Mouse (Mus musculus): ENCODE measurements around the gene Shd.
"Not testable (repeated sequence)": the region's sequence is repeated elsewhere in the genome, so short reads cannot be mapped to it uniquely, and the experiment has no call there.

Shd gene

DNA sequence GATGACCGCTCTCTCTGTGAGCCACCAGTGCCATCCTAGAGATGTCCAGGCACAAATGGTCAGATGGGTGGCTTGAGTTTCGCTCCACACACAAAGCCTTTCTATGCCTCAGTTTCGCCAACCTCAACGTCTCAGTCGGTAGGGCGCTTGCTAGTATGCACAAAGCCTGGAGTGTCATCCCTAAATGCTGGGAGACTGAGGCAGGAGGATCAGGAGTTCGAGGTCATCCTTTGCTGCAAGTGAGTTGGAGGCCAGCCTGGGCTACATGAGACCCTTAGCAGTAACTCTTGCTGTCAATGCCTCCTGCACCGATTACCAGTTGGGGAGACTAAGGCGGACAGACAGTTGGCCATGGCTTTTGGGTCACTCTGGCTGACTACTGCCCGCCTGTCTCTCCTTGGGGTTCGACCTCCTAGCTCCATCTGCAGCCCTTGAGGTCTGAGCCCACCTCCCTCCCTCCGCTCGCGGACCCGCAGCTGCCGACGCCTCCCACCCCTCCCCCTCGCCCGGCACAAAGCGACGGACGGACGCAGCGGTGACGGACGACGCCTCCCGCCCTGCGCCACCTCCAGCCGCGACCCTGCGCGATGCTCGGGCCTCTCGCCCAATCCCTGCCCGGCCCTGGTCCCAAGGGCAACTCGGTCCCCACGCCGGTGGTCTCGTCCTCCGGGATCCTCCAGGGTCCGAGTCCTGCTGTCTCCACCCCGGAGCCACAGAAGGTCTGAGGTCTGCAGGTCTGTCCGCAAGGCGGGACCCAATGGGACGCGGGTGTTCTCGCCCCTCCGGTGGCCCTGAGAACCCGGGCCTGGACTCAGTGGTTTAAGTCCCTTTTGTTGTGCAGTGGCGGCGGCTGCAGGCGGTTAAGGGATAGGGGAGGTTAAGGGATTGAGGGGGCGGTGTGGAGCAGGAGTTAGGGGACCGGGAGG, at the start of gene Shd:
Gene Shd (plus strand): TSS at position 502 of the 926 bp plus-strand sequence.
- ATAC-seq (ENCODE audit: insufficient number of reproducible peaks, low FRiP score, low TSS enrichment): 0 out of 2 replicates have a peak, but pooled peaks have one; percentile 36

DNA sequence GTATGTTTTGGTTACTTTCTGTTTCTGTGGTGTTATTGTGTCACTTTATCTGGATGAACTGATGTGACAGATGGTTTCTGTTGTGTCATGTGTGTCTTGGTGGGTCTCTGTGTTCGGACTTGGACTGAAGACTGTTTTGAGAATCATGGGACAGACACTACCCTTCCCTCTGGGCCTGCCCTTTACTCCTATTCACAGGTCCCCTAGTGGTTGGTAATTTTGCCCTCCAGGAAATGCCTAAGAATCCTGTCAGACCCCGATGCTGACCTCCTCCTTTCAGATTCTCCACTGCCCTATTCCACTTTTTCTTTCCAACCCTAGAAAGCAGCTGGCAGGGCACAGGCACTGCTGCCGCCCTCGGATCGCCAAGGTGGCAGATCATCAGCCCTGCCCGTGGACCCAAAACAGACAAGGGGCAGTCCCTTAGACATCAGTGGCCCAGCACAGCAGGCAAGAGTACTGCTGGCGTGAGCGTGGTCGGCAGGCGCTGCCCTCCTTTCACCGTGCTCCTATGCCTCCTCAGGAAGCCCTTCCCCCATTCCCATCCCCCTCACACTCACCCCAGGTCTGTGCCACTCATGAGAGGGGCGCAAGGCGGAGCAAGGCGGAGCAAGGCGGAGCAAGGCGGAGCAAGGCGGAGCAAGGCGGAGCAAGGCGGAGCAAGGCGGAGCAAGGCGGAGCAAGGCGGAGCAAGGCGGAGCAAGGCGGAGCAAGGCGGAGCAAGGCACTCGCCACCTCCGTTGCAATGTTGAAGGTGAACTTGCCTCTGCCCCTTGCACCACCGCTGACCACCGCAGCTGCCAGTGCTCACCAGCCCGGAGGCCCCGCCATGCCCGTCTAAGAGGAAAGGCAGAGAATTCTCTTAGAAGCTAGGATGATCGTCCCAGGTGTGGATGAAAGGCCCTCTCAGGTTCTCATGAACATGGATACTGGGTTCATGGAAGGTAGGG, 38.4 kb upstream of the Shd start:
- peak; percentile 95 for ATAC-seq (ENCODE audit: insufficient number of reproducible peaks, low FRiP score, low TSS enrichment)

DNA sequence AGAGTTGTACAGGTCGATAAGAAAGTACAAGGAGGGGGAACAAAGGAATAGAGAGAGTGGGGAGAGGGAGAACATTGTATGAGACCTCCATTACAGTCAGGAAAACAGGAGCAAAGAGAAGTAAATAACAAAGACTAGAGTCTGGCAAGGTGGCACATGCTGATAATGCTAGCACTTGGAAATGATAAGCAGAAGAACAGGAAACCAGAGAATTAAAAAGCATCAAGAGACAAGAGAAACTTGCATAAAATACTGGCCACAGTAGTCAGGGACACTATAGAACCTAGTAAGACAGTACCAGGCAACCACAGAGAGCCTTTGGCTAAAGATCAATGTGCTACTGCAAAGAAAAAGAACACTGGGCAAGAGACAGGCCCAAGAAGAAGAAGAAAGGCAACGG, 37.6 kb upstream of the Shd start:
- ATAC-seq (ENCODE audit: insufficient number of reproducible peaks, low FRiP score, low TSS enrichment): no peak

DNA sequence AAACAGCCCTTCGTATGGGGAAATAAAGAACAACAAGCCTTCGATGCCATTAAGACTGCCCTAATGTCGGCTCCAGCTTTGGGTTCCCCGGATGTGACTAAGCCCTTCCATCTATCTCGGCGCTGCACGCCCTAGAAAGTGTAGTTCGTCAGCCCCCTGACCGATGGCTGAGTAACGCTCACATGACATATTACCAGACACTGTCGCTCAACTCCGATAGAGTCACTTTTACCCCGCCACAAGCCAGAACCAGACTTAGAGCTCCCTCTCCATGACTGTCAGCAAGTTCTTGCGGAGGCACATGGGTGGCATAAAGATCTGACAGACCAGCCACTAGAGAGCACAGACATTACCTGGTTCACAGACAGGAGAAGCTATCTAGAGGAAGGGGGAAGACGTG, 37.1 kb upstream of the Shd start:
- no peak for ATAC-seq (ENCODE audit: insufficient number of reproducible peaks, low FRiP score, low TSS enrichment)

DNA sequence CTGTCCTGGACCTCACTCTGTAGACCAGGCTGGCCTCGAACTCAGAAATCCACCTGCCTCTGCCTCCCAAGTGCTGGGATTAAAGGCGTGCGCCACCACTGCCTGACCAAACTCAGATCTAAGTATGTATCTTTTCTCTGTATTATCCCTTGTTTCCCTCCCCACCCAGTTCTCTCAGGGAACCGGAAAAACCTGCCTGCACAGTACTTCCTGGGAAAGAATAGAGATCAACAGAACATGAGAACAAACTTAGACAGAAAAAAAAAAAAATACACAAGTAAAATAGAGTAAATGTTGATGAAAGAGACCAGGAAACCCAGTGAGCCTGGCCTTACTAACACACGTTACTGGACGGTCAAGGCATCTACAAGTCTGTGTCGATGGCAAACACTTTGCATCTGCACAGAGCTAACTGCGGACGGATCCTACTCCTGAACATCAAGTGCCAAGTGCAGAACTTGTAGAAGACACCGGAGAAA, 25.8 kb upstream of the Shd start:
- not testable (repeated sequence) for ATAC-seq (ENCODE audit: insufficient number of reproducible peaks, low FRiP score, low TSS enrichment)

DNA sequence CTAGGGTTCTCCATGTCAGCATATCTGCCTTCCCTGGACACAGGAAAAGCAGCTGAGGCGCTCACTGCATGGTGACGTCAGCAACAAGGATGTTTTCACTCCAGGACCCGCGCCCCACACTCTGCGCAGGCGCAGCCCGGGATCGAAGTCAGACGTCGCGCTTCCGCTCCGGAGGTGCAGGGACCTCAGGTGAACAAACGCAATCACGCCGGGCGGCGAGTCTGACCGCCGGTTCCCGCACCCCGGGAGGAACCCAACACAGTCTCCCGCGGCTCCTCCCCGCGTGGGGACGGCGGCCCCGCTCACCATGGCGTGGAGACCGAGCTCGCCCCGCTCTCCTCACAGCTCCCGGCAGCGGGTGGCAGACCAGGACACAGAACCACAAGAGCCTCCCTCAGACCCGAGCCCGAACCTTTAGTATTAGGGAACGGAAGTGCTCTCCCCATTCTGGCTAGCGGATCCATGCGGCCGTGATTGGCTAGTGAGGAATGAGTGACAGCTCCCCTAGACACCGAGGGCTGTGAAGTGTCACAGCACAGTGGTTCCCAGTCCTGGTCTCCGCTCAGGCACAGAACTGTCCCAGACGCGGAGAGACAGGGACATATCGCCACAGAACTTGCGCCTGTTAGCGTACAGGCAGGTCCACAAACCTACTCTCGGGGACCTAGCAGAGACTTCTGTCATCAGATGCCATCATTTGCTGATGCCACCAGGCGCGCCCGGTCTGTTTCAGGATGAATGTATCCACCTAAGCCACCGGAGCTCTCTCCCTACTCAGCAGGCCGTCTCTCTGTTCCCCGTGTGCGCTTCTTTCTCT, 25.2 kb upstream of the Shd start:
- peak; percentile 99 for ATAC-seq (ENCODE audit: insufficient number of reproducible peaks, low FRiP score, low TSS enrichment)

DNA sequence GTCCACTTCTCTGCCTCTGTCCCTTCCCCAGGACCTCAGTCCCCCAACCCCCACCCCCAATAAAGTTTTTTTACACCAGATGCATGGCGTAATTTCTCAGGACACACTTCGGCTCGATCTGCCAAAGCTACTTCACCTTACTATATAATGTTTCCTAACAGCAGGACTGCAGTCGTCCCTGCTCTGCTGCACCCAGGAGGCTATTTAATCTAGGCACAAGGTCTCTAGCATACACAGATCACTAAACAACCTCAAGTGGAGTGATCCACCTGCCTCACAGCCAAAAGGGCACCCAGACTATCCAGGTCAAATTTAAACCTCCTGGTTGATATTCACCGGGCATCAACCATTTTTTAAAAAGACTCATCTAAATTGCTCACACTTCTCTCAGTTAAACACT, 24.6 kb upstream of the Shd start:
- ATAC-seq (ENCODE audit: insufficient number of reproducible peaks, low FRiP score, low TSS enrichment): no peak

DNA sequence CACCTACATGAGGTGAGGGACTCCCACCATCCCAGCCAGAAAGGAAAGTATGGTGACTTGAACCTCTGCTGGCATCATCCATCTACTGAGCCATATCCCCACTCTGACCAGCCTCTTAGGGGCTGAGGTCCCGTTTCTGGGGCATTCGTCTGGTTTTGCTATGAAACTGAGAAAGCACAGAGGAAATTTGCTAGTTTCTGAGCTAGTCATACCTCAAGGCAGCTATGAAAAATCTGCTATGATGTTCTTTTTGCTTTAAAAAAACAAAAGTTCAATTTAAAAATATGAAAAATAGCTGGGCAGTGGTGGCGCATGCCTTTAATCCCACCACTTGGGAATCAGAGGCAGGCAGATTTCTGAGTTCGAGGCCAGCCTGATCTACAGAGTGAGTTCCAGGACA, 21.6 kb upstream of the Shd start:
- ATAC-seq (ENCODE audit: insufficient number of reproducible peaks, low FRiP score, low TSS enrichment): no peak

DNA sequence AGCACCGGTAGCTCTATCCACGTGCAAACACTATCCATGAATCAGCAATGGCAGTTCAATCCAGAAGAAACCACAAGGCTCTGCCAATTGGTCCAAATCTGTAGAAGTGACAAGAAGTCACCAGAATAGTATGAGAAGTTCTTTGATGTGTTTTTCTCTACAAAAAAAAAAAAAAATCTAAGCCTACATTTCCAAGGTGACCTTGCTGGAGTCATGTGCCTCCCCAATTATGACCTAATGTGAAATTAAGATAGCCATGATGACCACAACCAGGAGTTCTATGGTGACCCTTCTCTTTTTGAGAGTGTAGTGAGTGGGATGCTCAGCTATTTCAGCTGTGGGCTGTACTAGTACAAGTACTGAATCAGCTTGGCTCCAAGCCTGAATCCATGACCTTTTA, 20.9 kb upstream of the Shd start, which contains the start of gene Zfp119b:
Gene Zfp119b (minus strand): TSS at position 101 of the 400 bp plus-strand sequence.
- ATAC-seq (ENCODE audit: insufficient number of reproducible peaks, low FRiP score, low TSS enrichment): no peak

DNA sequence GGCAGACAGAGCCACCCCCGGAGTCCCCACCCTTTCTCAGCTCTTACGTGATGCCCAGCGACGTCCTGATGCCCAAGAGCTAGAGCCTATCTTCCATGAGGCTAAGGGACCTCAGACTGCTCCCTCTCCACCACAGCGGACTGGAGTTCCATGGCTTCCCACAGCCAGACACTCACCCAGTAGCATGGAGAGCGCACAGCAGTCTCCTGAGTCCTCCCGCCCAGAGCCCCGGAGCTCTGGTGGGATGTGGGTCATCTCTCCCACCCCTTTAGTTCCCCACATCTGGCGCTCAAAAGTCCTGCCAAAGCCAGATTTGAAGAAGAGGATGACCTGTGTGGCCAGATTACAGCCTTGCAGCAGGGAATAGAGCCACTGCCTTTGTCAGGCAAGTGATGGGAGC, 19.7 kb upstream of the Shd start:
- no peak for ATAC-seq (ENCODE audit: insufficient number of reproducible peaks, low FRiP score, low TSS enrichment)

DNA sequence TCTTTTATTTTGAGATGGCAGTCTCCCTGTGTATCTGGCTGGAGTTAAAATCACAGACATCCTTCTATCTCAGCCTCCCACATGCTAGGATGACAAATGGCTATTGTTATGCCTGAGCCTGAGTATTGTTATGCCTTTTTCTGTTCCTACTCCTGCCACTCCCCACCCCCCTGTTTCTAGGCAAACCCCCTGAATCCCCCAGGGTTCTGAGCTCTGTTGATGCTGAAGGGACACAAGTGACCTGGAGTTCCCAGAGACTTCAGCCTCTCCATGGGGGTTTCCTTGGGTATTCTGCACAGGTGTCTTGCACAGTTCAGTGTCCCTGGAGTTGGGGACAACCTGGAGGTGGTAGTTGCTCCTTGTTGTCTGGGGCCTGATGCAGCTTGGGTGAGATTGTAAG, 18.2 kb upstream of the Shd start:
- no peak for ATAC-seq (ENCODE audit: insufficient number of reproducible peaks, low FRiP score, low TSS enrichment)

DNA sequence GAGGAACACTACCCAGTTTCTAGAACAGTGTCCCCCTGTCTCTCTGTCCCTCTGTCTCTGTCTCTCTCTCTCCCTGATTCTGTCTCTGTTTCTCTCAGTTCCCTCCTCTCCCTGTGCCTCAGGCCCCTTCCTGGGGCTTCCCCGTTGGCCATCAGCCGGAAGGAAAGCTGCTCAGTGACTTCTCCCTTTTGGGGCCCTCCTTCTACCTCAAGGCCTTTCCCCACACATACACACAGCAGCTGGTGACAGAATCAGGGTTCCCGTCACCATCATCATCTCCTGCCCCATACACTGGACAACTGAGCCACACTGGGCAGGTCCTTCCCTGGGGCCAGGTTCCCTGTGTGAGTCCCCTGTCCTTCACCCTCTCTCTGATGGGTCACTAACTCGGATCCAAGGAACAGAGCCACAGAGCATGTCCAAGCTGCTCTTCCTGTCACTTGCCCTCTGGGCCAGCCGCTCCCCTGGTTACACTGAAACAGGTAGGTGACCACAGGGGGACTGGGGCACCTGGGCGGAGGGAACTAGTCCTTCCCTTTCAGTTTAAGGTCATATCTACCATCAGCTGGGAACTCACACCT, 17.7 kb upstream of the Shd start, which contains the start of gene Ebi3:
Gene Ebi3 (plus strand): TSS at position 194 of the 581 bp plus-strand sequence.
- no peak for ATAC-seq (ENCODE audit: insufficient number of reproducible peaks, low FRiP score, low TSS enrichment)

DNA sequence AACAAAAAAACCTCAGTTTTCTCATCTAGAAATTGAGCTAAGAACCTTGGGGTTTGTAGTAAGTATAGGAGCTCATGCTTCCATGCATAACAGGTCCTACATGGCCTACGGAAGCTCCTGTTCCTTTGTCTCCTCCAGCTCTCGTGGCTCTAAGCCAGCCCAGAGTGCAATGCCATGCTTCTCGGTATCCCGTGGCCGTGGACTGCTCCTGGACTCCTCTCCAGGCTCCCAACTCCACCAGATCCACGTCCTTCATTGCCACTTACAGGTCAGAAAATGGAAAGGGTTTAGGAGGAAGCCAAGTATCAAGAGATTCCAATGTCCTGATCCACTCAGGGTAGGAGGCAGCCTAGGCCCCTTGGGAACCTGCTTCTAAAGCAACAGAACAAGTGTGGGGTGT, 16.5 kb upstream of the Shd start:
- no peak for ATAC-seq (ENCODE audit: insufficient number of reproducible peaks, low FRiP score, low TSS enrichment)

DNA sequence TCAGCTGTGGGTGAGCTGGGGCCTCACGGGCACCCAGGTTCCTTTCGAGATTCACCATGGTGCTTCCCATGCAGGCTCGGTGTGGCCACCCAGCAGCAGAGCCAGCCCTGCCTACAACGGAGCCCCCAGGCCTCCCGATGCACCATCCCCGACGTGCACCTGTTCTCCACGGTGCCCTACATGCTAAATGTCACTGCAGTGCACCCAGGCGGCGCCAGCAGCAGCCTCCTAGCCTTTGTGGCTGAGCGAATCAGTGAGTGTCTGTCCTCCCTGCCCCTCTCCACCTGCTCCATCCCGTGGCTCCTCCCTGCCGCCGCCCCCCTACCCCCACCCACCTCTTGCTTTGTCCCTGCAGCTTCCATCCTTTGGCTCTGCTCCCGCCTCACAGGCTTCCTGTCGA, 16.0 kb upstream of the Shd start:
- ATAC-seq (ENCODE audit: insufficient number of reproducible peaks, low FRiP score, low TSS enrichment): no peak

DNA sequence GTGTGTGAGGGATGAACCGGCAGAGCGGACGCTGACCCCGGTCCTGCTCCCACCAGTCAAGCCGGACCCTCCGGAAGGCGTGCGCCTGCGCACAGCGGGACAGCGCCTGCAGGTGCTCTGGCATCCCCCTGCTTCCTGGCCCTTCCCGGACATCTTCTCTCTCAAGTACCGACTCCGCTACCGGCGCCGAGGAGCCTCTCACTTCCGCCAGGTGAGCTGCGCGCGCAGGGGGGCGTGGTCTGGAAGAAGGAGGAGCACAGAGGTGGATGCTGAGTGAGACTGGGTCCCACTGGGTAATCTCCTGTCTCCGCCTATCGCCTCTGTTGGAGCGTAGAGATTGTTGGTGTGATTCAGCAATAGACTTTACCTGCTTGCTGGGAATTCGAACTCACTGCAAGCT, 14.1 kb upstream of the Shd start:
- ATAC-seq (ENCODE audit: insufficient number of reproducible peaks, low FRiP score, low TSS enrichment): peak; percentile 9; the same call in 1 of the 2 replicates

DNA sequence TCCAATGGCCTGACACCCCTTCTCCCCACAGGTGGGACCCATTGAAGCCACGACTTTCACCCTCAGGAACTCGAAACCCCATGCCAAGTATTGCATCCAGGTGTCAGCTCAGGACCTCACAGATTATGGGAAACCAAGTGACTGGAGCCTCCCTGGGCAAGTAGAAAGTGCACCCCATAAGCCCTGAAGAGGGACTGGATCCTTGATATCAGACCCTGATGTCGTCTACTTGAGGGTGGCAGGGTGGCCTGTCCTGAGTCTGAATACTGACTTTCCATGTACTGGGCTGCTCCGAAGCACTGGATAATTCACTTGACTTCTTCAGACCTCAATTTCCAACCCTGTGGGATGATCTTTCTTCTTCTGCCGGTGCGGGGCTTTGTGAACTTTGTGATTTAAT, 13.7 kb upstream of the Shd start:
- ATAC-seq (ENCODE audit: insufficient number of reproducible peaks, low FRiP score, low TSS enrichment): no peak

DNA sequence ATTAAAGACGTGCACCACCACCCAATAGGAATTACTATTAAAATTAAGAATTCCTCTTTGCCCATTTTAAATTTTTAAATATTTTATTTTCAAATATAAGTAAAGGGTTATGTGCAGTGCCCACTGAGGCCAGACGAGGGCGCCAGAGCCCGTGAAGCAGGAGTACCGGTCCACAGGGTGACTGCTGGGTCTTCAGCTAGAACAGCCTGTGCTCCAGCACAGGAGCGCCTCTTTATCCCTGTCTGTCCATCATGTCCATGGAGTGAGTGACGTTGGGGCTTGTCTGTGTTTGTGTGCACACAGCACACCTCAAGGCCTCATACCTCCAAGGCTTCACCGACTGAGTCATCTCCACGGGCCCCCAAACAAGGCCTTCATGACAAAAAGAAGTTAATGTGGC, 13.1 kb upstream of the Shd start:
- ATAC-seq (ENCODE audit: insufficient number of reproducible peaks, low FRiP score, low TSS enrichment): no peak

DNA sequence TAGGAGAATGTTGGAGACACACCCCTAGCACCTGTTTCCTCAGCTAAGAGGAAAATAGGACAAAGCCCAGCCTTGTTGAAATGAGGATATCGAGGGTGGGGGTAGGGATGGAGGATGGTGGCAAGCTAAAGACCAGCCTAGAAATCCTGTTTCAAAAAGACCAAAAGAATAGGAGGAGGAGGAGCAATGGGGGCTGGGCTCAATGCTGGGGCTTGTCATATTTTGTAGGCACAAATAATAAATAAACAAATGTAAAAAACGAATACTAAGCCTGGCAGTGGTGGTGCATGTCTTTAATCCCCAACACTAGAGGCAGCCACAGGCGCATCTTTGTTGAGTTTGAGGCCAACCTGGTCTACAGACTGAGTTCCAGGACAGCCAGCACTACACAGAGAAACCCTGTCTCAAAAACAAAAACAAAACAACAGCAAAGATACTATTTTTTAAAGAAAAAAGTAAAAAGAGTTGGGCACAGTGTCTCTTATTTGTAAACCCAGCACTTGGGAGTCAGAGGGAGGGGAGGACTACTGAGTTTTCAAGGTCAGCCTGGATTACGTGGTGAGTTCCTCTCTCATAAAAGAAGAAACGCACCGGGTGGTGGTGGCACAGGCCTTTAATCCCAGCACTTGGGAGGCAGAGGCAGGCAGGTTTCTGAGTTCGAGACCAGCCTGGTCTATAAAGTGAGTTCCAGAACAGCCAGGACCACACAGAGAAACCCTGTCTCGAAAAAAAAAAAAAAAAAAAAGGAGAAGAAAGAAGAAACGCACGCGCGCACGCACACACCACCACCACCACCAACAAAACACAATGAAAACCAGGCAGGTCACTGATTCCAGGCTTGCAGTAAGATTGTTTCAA, 12.3 kb upstream of the Shd start:
- ATAC-seq (ENCODE audit: insufficient number of reproducible peaks, low FRiP score, low TSS enrichment): no peak

DNA sequence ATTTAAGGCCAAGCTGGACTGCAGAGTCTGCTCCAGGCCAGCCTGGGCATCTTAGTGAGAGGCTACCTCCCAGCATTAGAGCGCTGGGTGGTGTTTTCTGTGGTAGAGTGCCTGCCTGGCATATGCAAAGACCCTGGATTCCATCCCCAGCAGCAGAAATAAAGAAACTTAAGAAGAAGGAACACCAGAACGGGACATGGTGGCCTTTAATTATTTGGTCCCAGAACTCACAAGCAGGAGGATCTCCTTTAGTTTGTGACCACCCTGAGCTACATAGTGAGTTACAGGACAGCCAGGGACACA, 11.7 kb upstream of the Shd start:
- ATAC-seq (ENCODE audit: insufficient number of reproducible peaks, low FRiP score, low TSS enrichment): no peak

Data from cerebellum, adult (tissue).